Mouse (Mus musculus) brain, adult 10 weeks (tissue): ENCODE measurements around the gene Rbfox3. TPM values are rescaled to one million over a fixed set of nuclear protein-coding genes. Genes with fewer than 3 reads are reported as not detected.

ENCODE experiments used
- polyA plus RNA-seq: library from polyadenylated mRNA; stranded (reverse); fragments of 350-450 nt; fragmentation: Illumina TruSeq; extraction: RNeasy Lipid Tissue Mini Kit (QIAGEN cat#74804); gene quantifications from one replicate; pipeline ENCODE4 v1.2.3, GENCODE M21; 2015; ENCODE audit warnings: low read depth, low replicate concordance

Gene Rbfox3
- polyA plus RNA-seq: 189 TPM

GRCm38 (mm10) chr11:118911307-118912070 is at the start of gene Rbfox3:
TSS of gene Rbfox3 (minus strand) at chr11:118911597.

GRCm38 (mm10) chr11:118476396-118477373 is 434.7 kb downstream of the Rbfox3 start, which contains the start of gene Engase:
TSS of gene Engase (plus strand) at chr11:118476829.

Other genes with a start within 250 kb of the Rbfox3 start
- gene Enpp7, start 76.6 kb upstream of the Rbfox3 start, polyA plus RNA-seq: not detected
- gene Cbx2, start 111.4 kb upstream of the Rbfox3 start, polyA plus RNA-seq: 2.1 TPM
- gene Cbx8, start 129.4 kb upstream of the Rbfox3 start, polyA plus RNA-seq: 15.5 TPM
- gene Cbx4, start 174.6 kb upstream of the Rbfox3 start, polyA plus RNA-seq: 28.6 TPM